Mouse (Mus musculus): ENCODE measurements at regions not wholly inside any gene's neighbourhood (a gene's known extent, or its start where the extent isn't known, plus 50 kb on each side); places are given as distances from the start of the nearest gene placed in this dataset.

- DNase-seq, result no peak
- 83% methylated on average over 5 of the region's 5 CpGs for WGBS
- H3K4me1 ChIP-seq (ENCODE audit: control insufficient read depth, insufficient read depth, low read length), result no peaks in the 10 kb centered on the region
- TF ChIP-seq POLR2A (IDR thresholded peaks at IDR 0.05; ENCODE audit: borderline replicate concordance, extremely low read depth, low read depth, low read length) (no peak), CTCF (IDR thresholded peaks at IDR 0.05; ENCODE audit: insufficient read depth, low read length) (no peak)
- H3K4me3 ChIP-seq (replicated peaks; ENCODE audit: extremely low read depth, low read depth, low read length), result no peak overlapping the region
These were observed 177.0 kb upstream of the Stt3b start for GRCm38 (mm10) chr9:115487175-115487760.

- 82% methylated on average over 9 of the region's 9 CpGs for WGBS
These were observed 178.9 kb upstream of the Stt3b start for GRCm38 (mm10) chr9:115488913-115489809.

GRCm38 (mm10) chr9:115492431-115493171, 182.4 kb upstream of the Stt3b start:
- 65% methylated on average over 6 of the region's 6 CpGs for WGBS
- no peak for DNase-seq
- H3K4me1 ChIP-seq (ENCODE audit: control insufficient read depth, insufficient read depth, low read length), result peaks cover 5% of the 10 kb centered on the region; the same call in 1 of the 2 replicates
- H3K4me3 ChIP-seq (replicated peaks; ENCODE audit: extremely low read depth, low read depth, low read length), result no peak overlapping the region
- TF ChIP-seq POLR2A (IDR thresholded peaks at IDR 0.05; ENCODE audit: borderline replicate concordance, extremely low read depth, low read depth, low read length) (no peak), CTCF (IDR thresholded peaks at IDR 0.05; ENCODE audit: insufficient read depth, low read length) (no peak)

More at GRCm38 (mm10) chr9:115488913-115489809, 178.9 kb upstream of the Stt3b start:
- no peak for TF ChIP-seq POLR2A (IDR thresholded peaks at IDR 0.05; ENCODE audit: borderline replicate concordance, extremely low read depth, low read depth, low read length)
- TF ChIP-seq CTCF (IDR thresholded peaks at IDR 0.05; ENCODE audit: insufficient read depth, low read length), result no peak
- DNase-seq, result no peak
- H3K4me3 ChIP-seq (replicated peaks; ENCODE audit: extremely low read depth, low read depth, low read length), result no peak overlapping the region
- H3K4me1 ChIP-seq (ENCODE audit: control insufficient read depth, insufficient read depth, low read length), result peaks cover 5% of the 10 kb centered on the region; the same call in 1 of the 2 replicates

DNA sequence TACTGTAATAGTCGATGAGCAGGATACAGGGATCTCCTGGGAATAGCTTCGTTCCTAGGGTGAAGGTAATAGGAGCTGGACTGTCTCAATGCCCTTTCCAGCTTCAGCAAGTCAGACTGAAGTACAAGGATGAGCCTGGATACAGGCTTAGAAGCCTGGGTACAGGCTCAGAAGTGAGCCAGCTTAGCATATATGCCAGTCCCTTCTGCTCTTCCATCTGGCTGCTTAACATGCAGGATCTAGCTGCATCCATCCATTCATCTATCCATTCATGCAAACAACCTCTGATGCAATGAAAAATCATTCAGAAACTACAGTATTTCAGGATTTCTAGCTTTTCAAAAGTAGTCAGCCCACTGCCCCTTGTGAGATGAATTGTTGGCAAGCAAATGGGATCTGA, 183.5 kb upstream of the Stt3b start:
- WGBS, result 92% methylated on average over 2 of the region's 2 CpGs
- Histone ChIP-seq H3K4me1 (ENCODE audit: control insufficient read depth, insufficient read depth, low read length) (peaks cover 5% of the 10 kb centered on the region; the same call in 1 of the 2 replicates), H3K4me3 (replicated peaks; ENCODE audit: extremely low read depth, low read depth, low read length) (no peak overlapping the region)
- no peak for TF ChIP-seq POLR2A (IDR thresholded peaks at IDR 0.05; ENCODE audit: borderline replicate concordance, extremely low read depth, low read depth, low read length)
- no peak for TF ChIP-seq CTCF (IDR thresholded peaks at IDR 0.05; ENCODE audit: insufficient read depth, low read length)
- no peak for DNase-seq

DNA sequence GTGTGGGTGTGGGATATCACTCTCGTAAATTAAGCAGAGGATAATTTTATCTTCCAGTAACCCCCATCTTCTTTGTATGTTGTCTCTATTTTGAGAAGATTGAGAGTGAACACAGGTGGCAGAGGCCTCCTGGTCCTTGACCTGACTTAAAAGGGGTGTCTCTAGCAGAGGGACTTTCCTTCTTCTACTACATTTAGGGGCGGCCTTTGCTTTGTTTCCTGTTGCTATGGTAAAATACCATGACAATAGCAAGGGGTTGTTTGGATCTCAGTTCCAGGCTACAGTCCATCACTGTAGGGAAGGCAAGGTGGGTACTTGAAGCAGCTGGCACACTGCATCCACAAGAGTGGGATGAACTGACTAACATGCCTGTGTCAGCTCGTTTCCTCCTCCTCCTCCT, 189.3 kb upstream of the Stt3b start:
- DNase-seq, result no peak
- 60% methylated on average over 3 of the region's 3 CpGs for WGBS
- TF ChIP-seq POLR2A (IDR thresholded peaks at IDR 0.05; ENCODE audit: borderline replicate concordance, extremely low read depth, low read depth, low read length) (no peak), CTCF (IDR thresholded peaks at IDR 0.05; ENCODE audit: insufficient read depth, low read length) (no peak)
- H3K4me1 ChIP-seq (ENCODE audit: control insufficient read depth, insufficient read depth, low read length), result no peaks in the 10 kb centered on the region
- no peak overlapping the region for H3K4me3 ChIP-seq (replicated peaks; ENCODE audit: extremely low read depth, low read depth, low read length)

DNA sequence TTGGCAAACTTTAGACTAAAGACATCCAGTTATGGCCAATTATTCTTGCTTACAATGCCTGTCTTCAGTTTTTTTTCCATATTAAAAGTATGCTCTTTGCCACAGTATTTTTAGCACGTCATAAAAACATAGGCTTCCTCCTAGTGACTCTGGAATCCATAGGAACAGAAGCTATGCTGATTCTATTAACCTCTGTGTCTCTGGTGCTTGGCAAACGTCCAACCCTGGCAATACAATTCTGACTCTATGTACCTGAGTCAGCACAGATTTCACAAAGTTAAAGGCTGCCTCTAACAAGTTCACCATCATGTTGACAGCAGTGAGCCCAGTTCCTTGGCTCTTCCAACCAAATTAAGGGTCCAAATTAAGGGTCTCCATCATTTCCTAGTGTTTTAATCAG, 194.6 kb upstream of the Stt3b start:
- TF ChIP-seq POLR2A (IDR thresholded peaks at IDR 0.05; ENCODE audit: borderline replicate concordance, extremely low read depth, low read depth, low read length) (no peak), CTCF (IDR thresholded peaks at IDR 0.05; ENCODE audit: insufficient read depth, low read length) (no peak)
- WGBS, result 28% methylated on average over 2 of the region's 2 CpGs
- DNase-seq, result no peak
- no peak overlapping the region for H3K4me3 ChIP-seq (replicated peaks; ENCODE audit: extremely low read depth, low read depth, low read length)
- no peaks in the 10 kb centered on the region for H3K4me1 ChIP-seq (ENCODE audit: control insufficient read depth, insufficient read depth, low read length)

GRCm38 (mm10) chr9:115507131-115507689, 197.0 kb upstream of the Stt3b start:
- TF ChIP-seq POLR2A (IDR thresholded peaks at IDR 0.05; ENCODE audit: borderline replicate concordance, extremely low read depth, low read depth, low read length) (no peak), CTCF (IDR thresholded peaks at IDR 0.05; ENCODE audit: insufficient read depth, low read length) (no peak)
- 87% methylated on average over 7 of the region's 7 CpGs for WGBS
- no peaks in the 10 kb centered on the region for H3K4me1 ChIP-seq (ENCODE audit: control insufficient read depth, insufficient read depth, low read length)
- no peak overlapping the region for H3K4me3 ChIP-seq (replicated peaks; ENCODE audit: extremely low read depth, low read depth, low read length)
- no peak for DNase-seq

DNA sequence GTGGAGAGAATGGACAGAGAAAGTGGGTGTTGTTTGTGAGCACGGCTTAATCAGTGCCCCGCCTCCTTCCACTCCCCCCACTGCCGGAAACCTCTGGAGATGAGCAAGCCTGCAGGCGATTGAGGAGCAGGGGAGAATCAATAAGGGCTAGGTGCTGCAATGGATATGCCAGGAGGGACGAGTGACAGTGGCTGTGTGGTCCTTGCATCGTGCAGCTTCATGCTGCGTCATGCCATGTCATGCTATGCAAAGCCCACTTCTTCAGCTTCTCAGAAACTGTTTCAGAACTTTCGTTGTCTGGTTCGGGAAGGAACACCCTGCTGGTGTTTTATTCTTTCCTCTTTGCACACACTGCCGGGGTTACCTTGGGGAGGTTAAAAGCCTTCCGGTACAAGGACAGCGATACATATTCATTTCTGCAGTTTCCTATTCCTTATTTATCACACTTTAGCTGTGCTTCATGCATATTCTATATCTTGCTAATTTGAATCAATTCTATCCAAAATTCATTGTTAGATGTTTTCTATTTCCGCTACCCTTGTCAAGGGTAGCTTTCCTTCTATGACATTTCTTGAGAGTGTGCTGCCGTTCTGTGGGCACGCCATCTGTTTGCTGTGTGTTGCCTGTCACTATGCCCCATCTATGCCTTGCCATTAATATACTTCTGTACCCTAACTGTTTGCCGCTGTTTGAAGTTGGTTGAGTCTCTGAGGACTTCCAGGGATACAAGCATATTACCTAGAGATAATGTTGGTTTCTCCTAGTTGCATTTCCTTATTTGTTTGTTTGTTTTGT, 202.8 kb upstream of the Stt3b start:
- TF ChIP-seq POLR2A (IDR thresholded peaks at IDR 0.05; ENCODE audit: borderline replicate concordance, extremely low read depth, low read depth, low read length) (no peak), CTCF (IDR thresholded peaks at IDR 0.05; ENCODE audit: insufficient read depth, low read length) (no peak)
- Histone ChIP-seq H3K4me3 (replicated peaks; ENCODE audit: extremely low read depth, low read depth, low read length) (no peak overlapping the region), H3K4me1 (ENCODE audit: control insufficient read depth, insufficient read depth, low read length) (no peaks in the 10 kb centered on the region)
- DNase-seq, result no peak
- WGBS, result 71% methylated on average over 16 of the region's 16 CpGs
